ENCODE assay signal across 18 mouse cellular contexts in the genomic region with DNA sequence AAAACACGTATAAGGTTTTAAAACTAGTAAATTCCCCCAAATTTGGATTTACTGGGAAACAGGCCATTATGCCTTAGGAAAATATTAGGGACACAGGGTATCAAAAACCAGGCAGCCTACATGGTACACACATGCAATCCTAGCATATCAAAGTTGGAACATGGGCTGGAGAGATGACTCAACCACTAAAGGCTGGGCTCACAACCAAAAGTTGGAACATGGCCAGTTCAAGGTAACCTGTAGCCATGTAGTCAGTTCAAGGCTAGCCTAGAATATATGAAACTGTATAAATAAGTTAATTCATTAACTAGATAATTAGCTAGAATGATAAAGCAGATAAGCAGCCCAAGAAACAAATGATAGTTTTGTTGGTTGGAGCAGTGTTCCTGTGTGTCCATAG. TPM values are rescaled to one million over a fixed set of nuclear protein-coding genes. Genes with fewer than 3 reads are reported as not detected.
DNase-seq lines count a peak whose midpoint lies in the region; TF ChIP-seq lines count a peak whose summit lies in the region.
"Had no signal": no experiment of that assay in that cellular context is flagged by ENCODE, and none has a peak within 500 bp of the region (broad histone marks: within the 10 kb centered on the region; RNA-seq: fewer than 3 reads in every experiment).

No protein-coding gene starts in this region.

- TF ChIP-seq POLR2A in myocyte (IDR thresholded peaks at IDR 0.05; ENCODE audit: insufficient read length, low read depth), result no peak

- H3K36me3 ChIP-seq in myocyte (ENCODE audit: control insufficient read depth, insufficient read depth), result peaks cover 5% of the 10 kb centered on the region
- H3K36me3 ChIP-seq: embryonic facial prominence, embryonic 12.5 days; forebrain, embryonic 12.5 days; hindbrain, embryonic 13.5 days had no signal

- H3K79me2 ChIP-seq in myocyte (ENCODE audit: control insufficient read depth, insufficient read depth), result peaks cover 63% of the 10 kb centered on the region

- H3K27me3 ChIP-seq in myocyte (ENCODE audit: control insufficient read depth, insufficient read depth, insufficient read length), result no peaks in the 10 kb centered on the region
- H3K27me3 ChIP-seq: CH12.LX had no signal

- peak; percentile 31 for DNase-seq in heart, adult 11 months
- DNase-seq in heart, postnatal 14 days, result no peak
- no peak for DNase-seq in layer of hippocampus, adult 2 months (ENCODE audit: low spot score in 2 of 2)
- DNase-seq in layer of hippocampus, postnatal 25 days (ENCODE audit: extremely low spot score in 1 of 2, low spot score in 1 of 2), result no peak
- peak; percentile 58 for DNase-seq in 3T3-L1 (ENCODE audit: low read depth, low spot score)
- no peak for DNase-seq in adrenal gland, postnatal 36 days
- DNase-seq: adrenal gland, adult 8-10 months; cerebellum, adult 11 months; cerebellum, adult 9-10 months; cerebellum, postnatal 25 days; gastrocnemius, postnatal 14 days; heart, postnatal 10 days had no signal

- H3K4me3 ChIP-seq in layer of hippocampus, adult 2 months, result no peak overlapping the region
- peak overlapping the region; percentile 77 for H3K4me3 ChIP-seq in myocyte
- H3K4me3 ChIP-seq: embryonic facial prominence, embryonic 12.5 days; forebrain, embryonic 12.5 days; hindbrain, embryonic 13.5 days had no signal

- no peak overlapping the region for H3ac ChIP-seq in myocyte (ENCODE audit: control insufficient read depth, insufficient read length)

- intact Hi-C loops in heart, postnatal 14 days (cut with DNase I), result no loop called here

- H3K27ac ChIP-seq in layer of hippocampus, adult 2 months, result peak overlapping the region; percentile 67
- H3K27ac ChIP-seq: embryonic facial prominence, embryonic 12.5 days; forebrain, embryonic 12.5 days; hindbrain, embryonic 13.5 days; hindbrain, postnatal 0 days had no signal

- no peak for TF ChIP-seq CTCF in layer of hippocampus, adult 2 months (conservative IDR thresholded peaks at IDR 0.05)

- peak overlapping the region; percentile 63 for H3K4me2 ChIP-seq in myocyte (ENCODE audit: low read depth)
- H3K4me2 ChIP-seq: embryonic facial prominence, embryonic 12.5 days; forebrain, embryonic 12.5 days; hindbrain, embryonic 13.5 days had no signal

TF ChIP-seq in myocyte, 11 proteins besides CTCF, POLR2A, EP300 and RAD21:
- TF ChIP-seq MYOG (IDR thresholded peaks at IDR 0.05; ENCODE audit: control insufficient read depth in 1 of 3, insufficient read depth in 1 of 3, insufficient read length in 2 of 3, low read depth in 2 of 3) (no peak), E2F4 (IDR thresholded peaks at IDR 0.05; ENCODE audit: insufficient read depth) (no peak), MYOD1 (IDR thresholded peaks at IDR 0.05; ENCODE audit: control insufficient read depth in 1 of 3, insufficient read length in 2 of 3, low read depth in 2 of 3) (no peak), CEBPB (IDR thresholded peaks at IDR 0.05; ENCODE audit: insufficient read depth, poor library complexity, severe bottlenecking) (no peak), USF1 (IDR thresholded peaks at IDR 0.05; ENCODE audit: low read depth) (no peak), TCF3 (IDR thresholded peaks at IDR 0.05; ENCODE audit: insufficient read length, low read depth) (no peak), MAX (IDR thresholded peaks at IDR 0.05; ENCODE audit: low read depth) (no peak), TCF12 (IDR thresholded peaks at IDR 0.05; ENCODE audit: insufficient read depth, poor library complexity, severe bottlenecking) (no peak), REST (IDR thresholded peaks at IDR 0.05; ENCODE audit: insufficient read depth, insufficient read length) (no peak)

RNA-seq across cellular contexts. Expression of gene Gcnt4, which starts 3.3 kb away (rescaled TPM):
- under 1 TPM; 0.22 TPM for total RNA-seq in heart, postnatal 14 days (2021)
- 1 to 10 TPM; 1.8 to 2.1 TPM for total RNA-seq in layer of hippocampus, adult 2 months (2021)
- 1 to 10 TPM; 1.6 to 2.4 TPM for total RNA-seq in layer of hippocampus, postnatal 25 days (2021)
- 3.1 TPM for polyA plus RNA-seq in myocyte (2012; fragmentation: generic; extraction: Trizol)
- 1 to 10 TPM in 1 of 2 experiments, under 1 TPM in 1; 0.17 to 1.4 TPM for total RNA-seq in adrenal gland, postnatal 36 days (2021)
- total RNA-seq: CH12.LX had no signal

Comparison
In these comparisons a context has a peak if more than half of its experiments do, and no peak if none do; other contexts are left out.
1. DNase-seq: peak in heart, adult 11 months (single experiment) and 3T3-L1 (single experiment); none in heart, postnatal 14 days (0 of 2), layer of hippocampus, adult 2 months (0 of 2), layer of hippocampus, postnatal 25 days (0 of 2) and adrenal gland, postnatal 36 days (0 of 2).